Mouse (Mus musculus): ENCODE data around the gene Ccdc113. TPM values are rescaled to one million over a fixed set of nuclear protein-coding genes. Genes with fewer than 3 reads are reported as not detected.

Ccdc113 gene
- not detected in 2 replicates for polyA plus RNA-seq (2012)

DNA sequence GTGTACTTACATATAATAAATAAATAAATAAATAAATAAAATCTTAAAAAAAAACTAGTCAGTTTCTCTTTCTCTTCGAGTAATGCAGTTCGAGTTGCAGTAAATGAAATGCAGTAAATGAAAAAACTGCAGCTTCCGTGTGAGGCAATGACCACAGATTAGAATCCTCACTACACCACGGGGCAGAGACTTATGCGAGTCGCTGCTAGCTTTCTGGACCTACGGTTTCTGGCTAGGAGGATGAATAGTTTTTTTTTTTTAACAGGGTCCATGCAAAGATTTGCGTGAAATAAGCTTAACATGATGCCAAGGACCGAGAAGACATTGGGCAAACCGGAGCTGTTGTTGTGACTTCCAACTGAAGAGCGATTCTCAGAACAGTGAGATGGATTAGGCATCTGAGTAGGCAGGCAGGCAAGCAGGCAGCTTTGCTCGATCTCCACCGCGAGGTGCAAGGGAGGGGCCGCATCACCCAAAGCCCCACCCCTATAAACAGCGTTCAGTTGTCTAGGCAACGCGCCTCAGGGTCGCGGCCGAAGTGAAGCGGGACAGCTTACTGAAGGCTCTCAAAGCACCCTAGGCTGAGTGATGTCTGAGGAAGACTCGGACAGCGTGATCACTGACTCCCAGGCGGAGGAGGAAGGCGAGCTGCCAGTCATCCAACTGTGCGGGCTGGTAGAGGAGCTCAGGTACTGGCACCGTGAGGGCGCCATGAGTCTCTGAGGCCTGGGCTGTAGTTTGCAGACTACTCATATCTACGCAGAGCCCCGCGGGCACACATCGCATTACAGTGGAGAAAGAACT, at the start of gene Ccdc113:
Gene Ccdc113 (plus strand): TSS at position 502 of the 804 bp plus-strand sequence.
- H3K4me3 ChIP-seq (replicated peaks) = peak within 1 kb of the TSS; percentile 29

DNA sequence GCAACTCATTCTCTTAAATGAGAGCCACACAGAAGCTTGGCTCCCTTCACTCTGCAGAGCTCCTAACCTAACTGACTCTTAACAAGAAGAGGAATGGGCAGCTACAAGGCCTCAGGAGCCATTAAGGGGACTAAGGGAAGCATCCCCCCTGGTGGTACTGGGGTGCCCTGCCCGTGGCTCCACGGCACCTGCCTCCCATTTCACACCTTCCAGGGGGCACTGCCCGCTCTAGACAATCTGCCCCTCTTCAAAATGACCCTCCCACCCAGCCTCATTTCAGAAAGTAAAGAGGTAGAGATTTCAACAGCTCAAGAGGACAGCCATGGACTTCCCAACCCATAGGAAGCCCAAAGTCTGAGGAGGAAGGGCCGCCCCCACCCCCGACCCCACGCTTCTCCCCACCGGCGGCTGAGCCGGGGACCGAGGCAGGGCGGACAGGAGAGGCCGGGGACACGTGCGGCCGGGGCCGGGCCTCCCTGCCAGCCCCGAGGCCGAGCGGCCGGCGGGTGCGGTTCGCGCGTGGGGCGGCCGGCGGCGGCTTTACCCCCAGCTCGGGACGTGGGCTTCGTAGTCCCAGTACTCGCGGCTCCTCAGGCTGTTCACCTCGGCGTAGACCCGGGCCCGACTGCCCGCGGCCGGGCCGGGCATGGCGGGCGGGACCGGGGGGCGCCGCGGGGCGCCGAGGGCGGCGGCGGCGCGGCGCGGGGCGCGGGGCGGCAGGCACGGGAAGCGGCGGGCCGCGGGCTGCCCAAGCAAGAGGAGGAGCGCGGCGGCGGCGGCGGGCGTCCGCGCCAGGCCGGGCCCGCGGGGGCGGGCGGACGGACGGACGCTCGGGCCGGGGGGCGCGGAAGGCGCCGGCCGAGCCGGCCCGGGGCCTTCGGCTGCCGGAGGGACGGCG, 45.8 kb upstream of the Ccdc113 start:
- H3K9me3 ChIP-seq (ENCODE audit: control insufficient read depth, low read length) = no peaks in the 10 kb centered on the region
- H3K4me3 ChIP-seq (replicated peaks) = peak overlapping the region; percentile 84
- H3K36me3 ChIP-seq (ENCODE audit: control insufficient read depth) = peaks cover 40% of the 10 kb centered on the region
- H3K4me1 ChIP-seq (ENCODE audit: control insufficient read depth) = peaks cover 23% of the 10 kb centered on the region
- no peaks in the 10 kb centered on the region for H3K27me3 ChIP-seq (ENCODE audit: control insufficient read depth)
- TF ChIP-seq GATA1 (IDR thresholded peaks at IDR 0.05; ENCODE audit: low read length) (no peak), TAL1 (IDR thresholded peaks at IDR 0.05; ENCODE audit: low read length) (no peak)

More for the DNA sequence above, at the start of gene Ccdc113:
- Histone ChIP-seq H3K4me1 (ENCODE audit: control insufficient read depth) (peaks cover 5% of the 10 kb centered on the region), H3K36me3 (ENCODE audit: control insufficient read depth) (no peaks in the 10 kb centered on the region), H3K27me3 (ENCODE audit: control insufficient read depth) (peaks cover 7% of the 10 kb centered on the region), H3K9me3 (ENCODE audit: control insufficient read depth, low read length) (peaks cover 2% of the 10 kb centered on the region; the same call in 1 of the 2 replicates)
- TF ChIP-seq TAL1 (IDR thresholded peaks at IDR 0.05; ENCODE audit: low read length) (no peak), GATA1 (IDR thresholded peaks at IDR 0.05; ENCODE audit: low read length) (no peak)

DNA sequence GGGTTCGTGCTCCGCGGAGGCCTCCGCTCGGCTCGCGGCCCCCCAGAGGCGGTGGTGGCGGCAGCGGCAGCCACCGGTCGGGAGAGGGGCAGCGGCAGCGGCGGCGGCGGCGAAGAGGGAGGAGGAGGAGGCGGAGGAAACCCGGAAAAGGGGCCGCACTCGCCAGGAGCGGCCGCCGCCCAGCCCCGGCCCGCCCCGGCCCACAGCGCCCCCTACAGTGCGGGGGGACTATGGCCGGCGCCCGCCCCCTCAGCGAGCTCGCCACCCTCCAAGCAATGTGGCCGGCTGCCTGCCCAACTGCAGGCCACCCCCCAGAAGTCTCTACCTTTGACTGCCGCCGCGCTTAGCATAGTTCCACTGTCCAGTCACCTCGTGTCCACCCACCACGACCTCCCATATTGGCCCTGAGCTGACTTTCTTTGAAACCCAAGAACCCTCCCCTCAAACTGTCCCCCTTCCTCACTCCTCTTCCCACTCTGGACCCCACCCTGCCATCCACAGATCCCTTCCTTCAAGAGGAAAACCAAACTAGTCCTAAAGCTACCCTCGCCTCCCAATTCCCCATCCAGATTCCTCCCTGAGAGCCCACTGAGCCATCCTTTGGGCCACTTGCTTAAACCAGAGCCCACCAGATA, 45.1 kb upstream of the Ccdc113 start:
- TF ChIP-seq TAL1 (IDR thresholded peaks at IDR 0.05; ENCODE audit: low read length) (no peak), GATA1 (IDR thresholded peaks at IDR 0.05; ENCODE audit: low read length) (no peak)

DNA sequence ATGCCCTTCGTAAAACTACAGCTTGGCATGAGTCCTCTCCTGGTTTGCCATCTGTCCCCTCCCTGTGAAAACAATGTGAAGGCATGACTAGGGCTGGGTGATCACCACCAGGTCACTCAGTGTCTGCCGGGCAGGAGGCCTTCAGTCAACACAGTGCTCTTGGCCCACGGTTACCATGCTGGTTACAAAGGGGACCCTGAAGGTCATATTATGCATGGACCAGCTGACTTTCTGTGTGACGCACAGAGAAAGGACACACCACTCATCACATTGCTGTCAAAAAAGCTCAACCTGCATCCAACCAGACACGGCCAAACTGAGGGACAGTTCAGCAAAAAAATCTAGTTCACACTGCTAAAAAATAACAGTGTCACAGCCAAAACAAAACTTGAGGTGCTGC, 43.9 kb upstream of the Ccdc113 start, which contains the start of gene Csnk2a2:
Gene Csnk2a2 (minus strand): TSS at position 34 of the 400 bp plus-strand sequence.
- Histone ChIP-seq H3K9me3 (ENCODE audit: control insufficient read depth, low read length) (no peaks in the 10 kb centered on the region), H3K4me3 (replicated peaks) (peak within 1 kb of the TSS; percentile 84), H3K27me3 (ENCODE audit: control insufficient read depth) (peaks cover 2% of the 10 kb centered on the region; the same call in 1 of the 2 replicates), H3K36me3 (ENCODE audit: control insufficient read depth) (peaks cover 21% of the 10 kb centered on the region), H3K4me1 (ENCODE audit: control insufficient read depth) (peaks cover 23% of the 10 kb centered on the region)
- TF ChIP-seq GATA1 (IDR thresholded peaks at IDR 0.05; ENCODE audit: low read length) = no peak
- TF ChIP-seq TAL1 (IDR thresholded peaks at IDR 0.05; ENCODE audit: low read length) = no peak

More for the DNA sequence above, 45.1 kb upstream of the Ccdc113 start:
- peaks cover 23% of the 10 kb centered on the region for H3K4me1 ChIP-seq (ENCODE audit: control insufficient read depth)
- no peaks in the 10 kb centered on the region for H3K9me3 ChIP-seq (ENCODE audit: control insufficient read depth, low read length)
- H3K4me3 ChIP-seq (replicated peaks) = peak overlapping the region; percentile 84
- no peaks in the 10 kb centered on the region for H3K27me3 ChIP-seq (ENCODE audit: control insufficient read depth)
- H3K36me3 ChIP-seq (ENCODE audit: control insufficient read depth) = peaks cover 33% of the 10 kb centered on the region

DNA sequence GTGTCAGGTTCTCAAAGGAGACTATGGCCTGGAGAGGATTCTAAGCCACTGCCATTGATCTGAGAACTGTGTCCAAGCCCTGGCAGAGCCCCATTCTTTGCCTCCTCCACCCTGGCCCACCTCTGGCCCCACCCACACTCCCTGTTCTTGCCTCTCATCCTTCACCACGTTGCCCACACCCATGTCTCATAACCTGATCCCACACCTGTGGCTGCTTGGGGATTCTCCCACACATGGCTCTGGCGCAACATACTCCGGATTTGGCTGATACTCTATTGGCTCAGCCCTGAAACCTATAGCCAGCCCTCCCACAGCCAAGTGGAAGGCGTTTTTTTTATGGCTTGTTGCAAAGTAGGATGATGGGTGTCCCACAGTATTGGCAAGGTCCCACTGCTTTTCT, 41.8 kb upstream of the Ccdc113 start:
- peaks cover 15% of the 10 kb centered on the region for H3K4me1 ChIP-seq (ENCODE audit: control insufficient read depth)
- no peak for TF ChIP-seq GATA1 (IDR thresholded peaks at IDR 0.05; ENCODE audit: low read length)
- TF ChIP-seq TAL1 (IDR thresholded peaks at IDR 0.05; ENCODE audit: low read length) = no peak
- no peaks in the 10 kb centered on the region for H3K9me3 ChIP-seq (ENCODE audit: control insufficient read depth, low read length)
- H3K36me3 ChIP-seq (ENCODE audit: control insufficient read depth) = peaks cover under 1% of the 10 kb centered on the region
- peaks cover 6% of the 10 kb centered on the region for H3K27me3 ChIP-seq (ENCODE audit: control insufficient read depth)
- no peak overlapping the region for H3K4me3 ChIP-seq (replicated peaks)

DNA sequence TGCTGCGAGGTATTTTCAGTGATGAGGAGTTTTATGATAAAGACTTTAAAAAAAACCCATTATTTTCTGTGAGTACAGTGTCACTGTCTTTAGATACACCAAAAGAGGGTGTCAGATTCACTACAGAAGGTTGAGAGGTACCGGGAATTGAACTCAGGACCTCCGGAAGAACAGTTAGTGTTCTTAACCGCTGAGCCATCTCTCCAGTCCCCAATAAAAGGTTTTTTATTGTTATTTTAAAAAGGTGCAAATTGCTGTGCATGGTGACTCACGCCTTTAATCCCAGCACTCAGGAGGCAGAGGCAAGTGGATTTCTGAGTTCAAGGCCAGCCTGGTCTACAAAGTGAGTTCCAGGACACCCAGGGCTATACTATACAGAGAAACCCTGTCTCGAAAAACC, 38.4 kb upstream of the Ccdc113 start:
- H3K36me3 ChIP-seq (ENCODE audit: control insufficient read depth) = no peaks in the 10 kb centered on the region
- H3K27me3 ChIP-seq (ENCODE audit: control insufficient read depth) = peaks cover 6% of the 10 kb centered on the region
- TF ChIP-seq GATA1 (IDR thresholded peaks at IDR 0.05; ENCODE audit: low read length) (no peak), TAL1 (IDR thresholded peaks at IDR 0.05; ENCODE audit: low read length) (no peak)
- H3K4me3 ChIP-seq (replicated peaks) = no peak overlapping the region
- no peaks in the 10 kb centered on the region for H3K9me3 ChIP-seq (ENCODE audit: control insufficient read depth, low read length)
- H3K4me1 ChIP-seq (ENCODE audit: control insufficient read depth) = peaks cover 2% of the 10 kb centered on the region; the same call in 1 of the 2 replicates

DNA sequence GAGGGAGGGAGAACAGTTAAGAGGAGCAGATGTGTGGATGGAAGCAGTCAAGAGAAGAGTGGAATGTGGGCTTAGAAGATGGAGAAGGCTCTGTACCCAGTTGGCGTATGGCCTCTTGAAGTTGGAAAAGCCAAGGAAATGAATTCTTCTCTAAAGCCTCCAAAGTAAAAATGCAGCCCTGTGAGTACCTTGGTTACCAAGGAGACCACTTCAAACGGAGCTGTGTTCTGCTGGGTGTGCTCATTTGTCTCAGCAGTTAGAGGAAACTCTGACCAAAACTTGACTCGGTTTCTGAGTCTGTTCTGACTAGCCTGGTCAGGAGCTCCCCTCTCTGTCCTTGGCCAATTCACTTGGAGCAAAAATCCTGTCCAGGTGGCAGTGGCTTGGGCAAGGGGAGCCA, 37.5 kb upstream of the Ccdc113 start:
- no peak overlapping the region for H3K4me3 ChIP-seq (replicated peaks)
- H3K9me3 ChIP-seq (ENCODE audit: control insufficient read depth, low read length) = no peaks in the 10 kb centered on the region
- H3K27me3 ChIP-seq (ENCODE audit: control insufficient read depth) = peaks cover 6% of the 10 kb centered on the region
- TF ChIP-seq GATA1 (IDR thresholded peaks at IDR 0.05; ENCODE audit: low read length) = no peak
- TF ChIP-seq TAL1 (IDR thresholded peaks at IDR 0.05; ENCODE audit: low read length) = no peak
- H3K36me3 ChIP-seq (ENCODE audit: control insufficient read depth) = no peaks in the 10 kb centered on the region
- H3K4me1 ChIP-seq (ENCODE audit: control insufficient read depth) = peaks cover 2% of the 10 kb centered on the region; the same call in 1 of the 2 replicates

DNA sequence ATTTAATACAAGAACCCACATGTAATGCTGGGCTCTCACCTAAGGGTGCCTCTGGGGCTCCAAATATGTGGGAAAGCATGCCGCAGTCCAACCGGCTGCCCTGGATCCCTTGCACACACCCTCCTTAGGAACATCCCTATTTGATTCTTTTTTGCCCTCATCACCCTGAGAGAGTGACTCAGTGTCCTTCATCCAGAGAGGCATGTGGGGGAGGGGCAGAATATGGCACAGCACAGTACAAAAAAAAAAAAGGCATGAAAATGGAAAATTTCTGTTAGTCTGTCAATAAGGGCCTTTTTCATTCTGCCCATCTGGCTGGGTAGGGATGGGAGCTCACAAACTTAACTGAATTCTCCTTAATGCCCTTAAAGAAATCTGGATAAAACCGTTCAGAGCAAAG, 36.1 kb upstream of the Ccdc113 start:
- H3K9me3 ChIP-seq (ENCODE audit: control insufficient read depth, low read length) = no peaks in the 10 kb centered on the region
- TF ChIP-seq GATA1 (IDR thresholded peaks at IDR 0.05; ENCODE audit: low read length) (no peak), TAL1 (IDR thresholded peaks at IDR 0.05; ENCODE audit: low read length) (no peak)
- H3K36me3 ChIP-seq (ENCODE audit: control insufficient read depth) = no peaks in the 10 kb centered on the region
- H3K4me3 ChIP-seq (replicated peaks) = no peak overlapping the region
- H3K27me3 ChIP-seq (ENCODE audit: control insufficient read depth) = peaks cover 6% of the 10 kb centered on the region
- peaks cover 2% of the 10 kb centered on the region; the same call in 1 of the 2 replicates for H3K4me1 ChIP-seq (ENCODE audit: control insufficient read depth)
